Mouse (Mus musculus) megakaryocyte, embryonic 14.5 days (primary cell): ENCODE results near the gene Plch2. TPM values are rescaled to one million over a fixed set of nuclear protein-coding genes. Genes with fewer than 3 reads are reported as not detected.

Experiments used
- H3K27me3 ChIP-seq: replicated peaks from 2 replicates; pipeline ENCODE3; 2012; ENCODE audit warnings: inconsistent platforms
- H3K36me3 ChIP-seq: replicated peaks from 2 replicates; pipeline ENCODE3; 2012; ENCODE audit warnings: low read length, inconsistent platforms, mixed read lengths
- H3K4me1 ChIP-seq: 2 replicates; pipeline ENCODE4 v1.6.1; 2012; ENCODE audit warnings: inconsistent platforms
- H3K4me3 ChIP-seq: replicated peaks from 2 replicates; pipeline ENCODE3; 2012; ENCODE audit warnings: moderate library complexity, mild to moderate bottlenecking, inconsistent platforms
- H3K9me3 ChIP-seq: 2 replicates; pipeline ENCODE4 v1.6.1; 2012; ENCODE audit warnings: inconsistent platforms
- FLI1 ChIP-seq: IDR thresholded peaks from 2 replicates; pipeline ENCODE4 v1.6.1; 2012; ENCODE audit warnings: low read length, inconsistent platforms, mixed read lengths
- GATA1 ChIP-seq: IDR thresholded peaks from 3 replicates; pipeline ENCODE4 v1.6.1; 2012; ENCODE audit warnings: mixed read lengths, low read length, inconsistent platforms, borderline replicate concordance
- polyA plus RNA-seq: library from polyadenylated mRNA; stranded (reverse); fragments of >175 nt; gene quantifications from 2 replicates; pipeline ENCODE4 v1.2.3, GENCODE M21; 2012; ENCODE audit warnings: low replicate concordance; ENCODE audit not compliant: insufficient read depth

The Plch2 gene
- polyA plus RNA-seq, 1 experiment: 0.27 TPM

DNA sequence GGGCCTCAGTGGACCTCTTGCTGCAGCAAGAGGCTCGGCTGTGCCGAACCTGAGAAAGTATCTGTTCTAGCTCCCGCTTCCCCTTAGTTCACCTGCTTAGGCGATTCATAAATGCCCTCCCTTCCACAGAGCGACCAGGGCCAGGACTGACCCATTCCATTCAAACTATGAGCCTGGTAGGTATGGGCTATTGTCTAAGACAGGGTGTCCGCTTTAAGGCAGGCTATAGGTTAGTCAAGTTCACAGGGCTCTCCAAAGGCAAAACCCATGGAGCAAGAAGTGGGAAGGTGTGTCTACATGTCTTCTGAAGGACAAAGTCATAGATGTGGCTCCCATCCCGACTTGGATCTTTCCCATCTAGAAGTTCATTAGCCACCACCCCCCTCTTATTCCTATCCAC, 93.9 kb downstream of the Plch2 start:
- Histone ChIP-seq H3K4me1 (peaks cover 60% of the 10 kb centered on the region), H3K4me3 (no peak overlapping the region), H3K36me3 (peaks cover 14% of the 10 kb centered on the region), H3K27me3 (peaks cover 58% of the 10 kb centered on the region), H3K9me3 (0 out of 2 replicates have a peak, but pooled peaks cover 3% of the 10 kb centered on the region)
- TF ChIP-seq FLI1: no peak
- no peak for TF ChIP-seq GATA1

DNA sequence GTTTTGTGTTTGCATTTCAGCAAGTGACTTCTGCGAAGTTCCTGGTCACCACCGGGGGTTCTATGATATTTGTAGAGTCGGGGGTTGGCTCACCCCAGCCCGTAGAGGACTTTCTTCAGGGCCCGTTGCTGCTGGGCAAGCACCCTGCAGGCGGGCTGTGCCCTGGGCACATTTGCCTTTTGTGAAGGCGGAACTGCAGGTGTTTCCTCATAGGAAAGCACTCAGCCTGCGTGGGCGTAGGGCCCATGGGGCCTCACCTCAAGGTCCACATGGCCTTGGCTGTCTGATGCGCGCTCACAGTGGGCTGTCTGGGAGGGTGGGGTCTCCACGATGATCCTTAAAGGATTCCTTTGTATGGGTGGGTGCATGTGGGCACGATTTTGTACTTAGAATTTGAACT, 94.7 kb downstream of the Plch2 start:
- Histone ChIP-seq H3K4me1 (peaks cover 63% of the 10 kb centered on the region), H3K4me3 (peak overlapping the region; percentile 90), H3K9me3 (0 out of 2 replicates have a peak, but pooled peaks cover 3% of the 10 kb centered on the region), H3K27me3 (peaks cover 66% of the 10 kb centered on the region), H3K36me3 (peaks cover 11% of the 10 kb centered on the region)
- TF ChIP-seq FLI1 (no peak), GATA1 (no peak)

GRCm38 (mm10) chr4:154961226-154961738, 95.3 kb downstream of the Plch2 start:
- H3K9me3 ChIP-seq: 0 out of 2 replicates have a peak, but pooled peaks cover 3% of the 10 kb centered on the region
- H3K4me3 ChIP-seq: peak overlapping the region; percentile 90
- TF ChIP-seq GATA1: no peak
- TF ChIP-seq FLI1: no peak
- peaks cover 59% of the 10 kb centered on the region for H3K4me1 ChIP-seq
- H3K27me3 ChIP-seq: peaks cover 71% of the 10 kb centered on the region
- H3K36me3 ChIP-seq: peaks cover 5% of the 10 kb centered on the region

DNA sequence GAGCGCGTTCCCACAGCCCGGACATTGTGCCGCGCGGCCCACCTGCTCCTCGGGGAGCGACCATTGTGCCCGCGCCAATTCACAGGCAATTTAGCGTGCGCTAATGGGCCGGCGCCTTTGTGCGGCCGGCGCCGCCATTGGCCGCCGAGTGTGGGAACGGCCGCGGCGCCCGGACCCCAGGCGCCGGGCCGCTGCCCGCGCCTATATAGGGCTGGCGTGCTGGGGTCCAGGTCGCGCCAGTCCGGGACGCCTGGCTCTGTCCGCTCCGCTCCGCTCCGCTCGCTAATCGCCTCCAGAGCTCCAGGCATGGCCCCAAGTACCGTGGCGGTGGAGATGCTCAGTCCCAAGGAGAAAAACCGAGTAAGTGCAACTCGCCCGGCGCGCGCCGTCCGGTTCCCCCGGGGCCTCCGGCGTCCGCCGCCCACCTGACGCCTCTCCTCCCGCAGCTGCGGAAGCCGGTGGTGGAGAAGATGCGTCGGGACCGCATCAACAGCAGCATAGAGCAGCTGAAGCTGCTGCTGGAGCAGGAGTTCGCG, 95.8 kb downstream of the Plch2 start, which contains the start of gene Hes5:
Hes5 (plus strand) TSS at position 234 of the 536 bp plus-strand sequence.
- 0 out of 2 replicates have a peak, but pooled peaks cover 3% of the 10 kb centered on the region for H3K9me3 ChIP-seq
- peaks cover 76% of the 10 kb centered on the region for H3K27me3 ChIP-seq
- H3K4me1 ChIP-seq: peaks cover 54% of the 10 kb centered on the region
- peak within 1 kb of the TSS; percentile 90 for H3K4me3 ChIP-seq
- no peak for TF ChIP-seq GATA1
- no peak for TF ChIP-seq FLI1
- no peaks in the 10 kb centered on the region for H3K36me3 ChIP-seq

- Histone ChIP-seq H3K4me1 (peaks cover 48% of the 10 kb centered on the region), H3K36me3 (no peaks in the 10 kb centered on the region), H3K27me3 (peaks cover 81% of the 10 kb centered on the region), H3K4me3 (peak overlapping the region; percentile 90), H3K9me3 (0 out of 2 replicates have a peak, but pooled peaks cover 3% of the 10 kb centered on the region)
- no peak for TF ChIP-seq GATA1
- TF ChIP-seq FLI1: no peak
These were observed 96.4 kb downstream of the Plch2 start for GRCm38 (mm10) chr4:154960021-154960689.

GRCm38 (mm10) chr4:154958621-154959020, 98.0 kb downstream of the Plch2 start:
- H3K9me3 ChIP-seq: 0 out of 2 replicates have a peak, but pooled peaks cover 3% of the 10 kb centered on the region
- peaks cover 96% of the 10 kb centered on the region for H3K27me3 ChIP-seq
- TF ChIP-seq FLI1 (no peak), GATA1 (no peak)
- peaks cover 42% of the 10 kb centered on the region for H3K4me1 ChIP-seq
- no peak overlapping the region for H3K4me3 ChIP-seq
- no peaks in the 10 kb centered on the region for H3K36me3 ChIP-seq

GRCm38 (mm10) chr4:154958171-154958570, 98.4 kb downstream of the Plch2 start:
- TF ChIP-seq FLI1 (no peak), GATA1 (no peak)
- Histone ChIP-seq H3K36me3 (no peaks in the 10 kb centered on the region), H3K9me3 (0 out of 2 replicates have a peak, but pooled peaks cover 3% of the 10 kb centered on the region), H3K4me3 (no peak overlapping the region), H3K4me1 (peaks cover 39% of the 10 kb centered on the region), H3K27me3 (peaks cover 97% of the 10 kb centered on the region)

GRCm38 (mm10) chr4:154957289-154957993, 99.1 kb downstream of the Plch2 start:
- no peak for TF ChIP-seq FLI1
- no peak for TF ChIP-seq GATA1
- Histone ChIP-seq H3K9me3 (0 out of 2 replicates have a peak, but pooled peaks cover 3% of the 10 kb centered on the region), H3K27me3 (peaks cover 97% of the 10 kb centered on the region), H3K4me1 (peaks cover 39% of the 10 kb centered on the region), H3K4me3 (no peak overlapping the region), H3K36me3 (no peaks in the 10 kb centered on the region)

- TF ChIP-seq FLI1 (no peak), GATA1 (no peak)
- H3K36me3 ChIP-seq: no peaks in the 10 kb centered on the region
- 0 out of 2 replicates have a peak, but pooled peaks cover 3% of the 10 kb centered on the region for H3K9me3 ChIP-seq
- H3K4me3 ChIP-seq: no peak overlapping the region
- peaks cover 31% of the 10 kb centered on the region for H3K4me1 ChIP-seq
- H3K27me3 ChIP-seq: peaks cover 97% of the 10 kb centered on the region
These were observed 100.0 kb downstream of the Plch2 start for GRCm38 (mm10) chr4:154956604-154957003.
